Mouse (Mus musculus): ENCODE measurements at regions not wholly inside any gene's neighbourhood (a gene's known extent, or its start where the extent isn't known, plus 50 kb on each side); places are given as distances from the start of the nearest gene placed in this dataset.
A peak's percentile ranks its signal among the peaks of the same experiment; 100 is the strongest.

DNA sequence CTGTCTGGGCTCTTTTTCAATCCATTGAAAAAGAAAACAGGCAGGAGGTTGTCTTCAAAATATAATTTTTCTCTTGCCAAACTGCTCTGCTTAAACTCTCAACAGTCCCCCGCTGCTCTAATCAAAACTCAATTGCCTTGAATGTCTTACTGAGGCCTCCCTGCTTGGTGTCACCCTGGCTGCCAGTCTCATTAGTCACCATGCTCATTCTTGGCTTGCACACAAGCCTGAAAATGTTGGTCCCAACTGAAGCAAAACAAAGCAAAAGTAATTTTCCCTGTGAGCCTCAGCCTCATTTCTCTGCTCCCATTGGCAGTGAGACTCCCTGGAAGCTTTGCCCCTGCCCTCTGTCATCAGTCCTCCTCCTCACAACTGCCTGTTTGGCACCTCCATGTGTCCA, 288.1 kb upstream of the Lmcd1 start:
- Histone ChIP-seq H3K4me3 (ENCODE audit: low read depth, low read length) (no peak overlapping the region), H3K9ac (ENCODE audit: low read length) (no peak overlapping the region), H3K36me3 (ENCODE audit: control insufficient read depth, insufficient read depth, low read length) (no peaks in the 10 kb centered on the region), H3K4me2 (replicated peaks; ENCODE audit: low read depth) (no peak overlapping the region), H3K27ac (replicated peaks) (no peak overlapping the region), H3K9me3 (ENCODE audit: control insufficient read depth, low read length) (no peaks in the 10 kb centered on the region), H3K27me3 (ENCODE audit: control insufficient read depth, insufficient read depth, low read length) (no peaks in the 10 kb centered on the region), H3K4me1 (replicated peaks; ENCODE audit: control insufficient read depth, insufficient read depth) (no peaks in the 10 kb centered on the region)
- 21% methylated on average over 1 of the region's 1 CpGs for WGBS
- DNase-seq (ENCODE audit: low spot score) (no peak), ATAC-seq (ENCODE audit: low FRiP score, low TSS enrichment) (no peak)
- TF ChIP-seq CTCF (IDR thresholded peaks at IDR 0.05; ENCODE audit: low read depth) (no peak), EP300 (optimal IDR thresholded peaks at IDR 0.05) (no peak)

DNA sequence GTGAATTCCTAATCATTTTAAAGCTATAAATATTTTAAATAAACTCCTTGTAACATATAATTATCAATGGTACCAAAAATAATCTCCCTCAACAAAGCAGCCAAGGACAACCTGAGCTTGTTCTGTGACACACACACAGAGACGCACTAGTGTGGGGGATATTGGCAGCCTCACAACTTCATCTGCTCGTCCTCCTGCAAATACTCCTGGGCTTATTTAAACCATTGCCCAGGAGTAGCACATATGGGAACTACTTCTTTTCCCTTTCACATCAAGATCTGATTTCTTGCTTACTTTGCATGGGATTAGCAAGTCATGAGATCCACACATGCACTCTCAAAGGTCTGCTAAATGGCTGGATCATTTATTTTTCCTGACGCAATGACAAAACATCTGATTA, 277.7 kb upstream of the Lmcd1 start:
- H3K4me1 ChIP-seq (replicated peaks; ENCODE audit: control insufficient read depth, insufficient read depth), result no peaks in the 10 kb centered on the region
- no peak overlapping the region for H3K27ac ChIP-seq (replicated peaks)
- 62% methylated on average over 3 of the region's 3 CpGs for WGBS
- H3K9me3 ChIP-seq (ENCODE audit: control insufficient read depth, low read length), result no peaks in the 10 kb centered on the region
- no peaks in the 10 kb centered on the region for H3K36me3 ChIP-seq (ENCODE audit: control insufficient read depth, insufficient read depth, low read length)
- ATAC-seq (ENCODE audit: low FRiP score, low TSS enrichment) (no peak), DNase-seq (ENCODE audit: low spot score) (no peak)
- H3K27me3 ChIP-seq (ENCODE audit: control insufficient read depth, insufficient read depth, low read length), result no peaks in the 10 kb centered on the region
- no peak overlapping the region for H3K4me2 ChIP-seq (replicated peaks; ENCODE audit: low read depth)
- no peak overlapping the region for H3K9ac ChIP-seq (ENCODE audit: low read length)
- no peak overlapping the region for H3K4me3 ChIP-seq (ENCODE audit: low read depth, low read length)
- TF ChIP-seq CTCF (IDR thresholded peaks at IDR 0.05; ENCODE audit: low read depth) (no peak), EP300 (optimal IDR thresholded peaks at IDR 0.05) (no peak)

DNA sequence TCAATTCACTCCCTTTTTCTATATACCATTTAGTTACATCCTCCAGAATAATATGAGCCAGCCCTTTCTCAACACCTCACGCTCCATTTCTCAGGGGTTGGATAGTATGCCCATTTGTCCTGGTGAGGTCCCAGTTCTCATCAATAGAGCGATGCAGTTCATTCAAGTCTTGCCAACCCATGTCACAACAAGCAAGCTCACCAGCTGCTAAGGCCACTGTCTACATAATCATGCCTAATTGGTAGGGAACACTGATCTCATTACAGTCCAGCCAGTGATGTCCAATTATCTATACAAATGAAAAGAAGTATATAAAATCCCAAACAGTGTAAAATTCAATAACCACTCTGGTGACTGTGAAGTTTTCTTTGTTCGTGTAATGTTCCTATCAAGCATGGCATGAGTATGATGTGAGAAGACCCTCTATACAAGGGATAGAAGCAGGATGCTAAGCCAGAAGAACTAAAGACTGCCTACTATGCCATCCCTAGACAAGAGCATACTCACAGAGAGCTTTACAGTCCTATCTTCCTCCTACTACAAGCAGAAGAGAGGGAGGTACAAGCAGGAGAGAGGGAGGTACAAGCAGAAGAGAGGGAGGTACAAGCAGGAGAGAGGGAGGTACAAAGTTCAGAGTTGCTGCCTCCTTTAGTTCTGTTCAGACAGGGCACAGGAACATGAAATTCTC, 269.6 kb upstream of the Lmcd1 start:
- no peaks in the 10 kb centered on the region for H3K27me3 ChIP-seq (ENCODE audit: control insufficient read depth, insufficient read depth, low read length)
- ATAC-seq (ENCODE audit: low FRiP score, low TSS enrichment) (no peak), DNase-seq (ENCODE audit: low spot score) (no peak)
- no peaks in the 10 kb centered on the region for H3K4me1 ChIP-seq (replicated peaks; ENCODE audit: control insufficient read depth, insufficient read depth)
- H3K36me3 ChIP-seq (ENCODE audit: control insufficient read depth, insufficient read depth, low read length), result no peaks in the 10 kb centered on the region
- H3K9ac ChIP-seq (ENCODE audit: low read length), result no peak overlapping the region
- no peaks in the 10 kb centered on the region for H3K9me3 ChIP-seq (ENCODE audit: control insufficient read depth, low read length)
- no peak overlapping the region for H3K4me2 ChIP-seq (replicated peaks; ENCODE audit: low read depth)
- no peak overlapping the region for H3K27ac ChIP-seq (replicated peaks)
- H3K4me3 ChIP-seq (ENCODE audit: low read depth, low read length), result no peak overlapping the region
- no peak for TF ChIP-seq EP300 (optimal IDR thresholded peaks at IDR 0.05)
- no peak for TF ChIP-seq CTCF (IDR thresholded peaks at IDR 0.05; ENCODE audit: low read depth)
- WGBS, result 83% methylated on average over 3 of the region's 3 CpGs

DNA sequence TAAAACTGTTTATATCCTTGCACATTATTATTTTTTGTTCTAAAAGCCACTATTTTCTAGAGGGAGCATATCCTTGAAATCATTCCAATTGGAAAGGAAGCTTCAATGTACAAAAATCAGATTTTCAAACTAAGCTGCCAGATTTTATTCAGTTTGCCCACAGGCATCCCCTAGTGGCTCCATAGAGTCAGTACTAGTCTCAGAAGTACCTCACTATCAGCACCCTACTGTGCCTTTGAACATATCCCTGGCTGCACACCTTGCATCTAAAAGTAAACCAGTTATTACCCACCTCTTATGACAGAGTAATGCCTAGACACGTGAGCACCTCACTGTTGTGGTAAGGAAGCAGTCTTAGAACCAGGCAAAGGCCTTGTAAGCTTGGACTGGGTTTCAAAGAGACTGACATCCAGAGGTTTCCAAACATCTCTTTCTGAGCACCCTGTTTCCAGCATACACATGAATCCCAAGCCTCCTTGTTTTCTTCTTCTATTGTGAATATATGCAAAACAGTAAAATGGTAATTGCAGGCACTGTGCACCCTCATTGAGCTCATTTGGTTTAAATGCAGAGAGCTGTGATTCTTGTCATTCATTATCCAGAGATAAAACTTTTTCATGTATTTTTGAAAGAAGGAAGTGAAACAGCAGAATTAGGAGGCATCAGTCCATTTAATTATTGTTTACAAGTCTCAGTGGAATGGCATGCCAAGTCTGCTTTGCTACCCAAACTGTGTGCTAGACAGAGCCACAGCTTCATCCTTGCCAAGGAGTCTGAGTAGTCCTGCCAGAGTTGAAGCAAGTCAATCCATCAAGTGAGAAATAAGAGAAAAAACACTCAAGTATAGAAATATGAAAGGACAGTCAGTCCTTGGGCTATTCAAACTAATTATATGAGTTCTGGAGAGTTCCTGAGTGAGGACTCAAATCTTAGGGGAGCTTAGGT, 247.0 kb upstream of the Lmcd1 start:
- Histone ChIP-seq H3K4me1 (replicated peaks; ENCODE audit: control insufficient read depth, insufficient read depth) (no peaks in the 10 kb centered on the region), H3K9ac (ENCODE audit: low read length) (no peak overlapping the region), H3K4me2 (replicated peaks; ENCODE audit: low read depth) (no peak overlapping the region), H3K27ac (replicated peaks) (no peak overlapping the region), H3K9me3 (ENCODE audit: control insufficient read depth, low read length) (no peaks in the 10 kb centered on the region), H3K36me3 (ENCODE audit: control insufficient read depth, insufficient read depth, low read length) (no peaks in the 10 kb centered on the region), H3K27me3 (ENCODE audit: control insufficient read depth, insufficient read depth, low read length) (no peaks in the 10 kb centered on the region), H3K4me3 (ENCODE audit: low read depth, low read length) (no peak overlapping the region)
- DNase-seq (ENCODE audit: low spot score), result no peak
- TF ChIP-seq EP300 (optimal IDR thresholded peaks at IDR 0.05) (no peak), CTCF (IDR thresholded peaks at IDR 0.05; ENCODE audit: low read depth) (peak; percentile 63)
- no peak for ATAC-seq (ENCODE audit: low FRiP score, low TSS enrichment)
- WGBS, result 64% methylated on average over 1 of the region's 1 CpGs

DNA sequence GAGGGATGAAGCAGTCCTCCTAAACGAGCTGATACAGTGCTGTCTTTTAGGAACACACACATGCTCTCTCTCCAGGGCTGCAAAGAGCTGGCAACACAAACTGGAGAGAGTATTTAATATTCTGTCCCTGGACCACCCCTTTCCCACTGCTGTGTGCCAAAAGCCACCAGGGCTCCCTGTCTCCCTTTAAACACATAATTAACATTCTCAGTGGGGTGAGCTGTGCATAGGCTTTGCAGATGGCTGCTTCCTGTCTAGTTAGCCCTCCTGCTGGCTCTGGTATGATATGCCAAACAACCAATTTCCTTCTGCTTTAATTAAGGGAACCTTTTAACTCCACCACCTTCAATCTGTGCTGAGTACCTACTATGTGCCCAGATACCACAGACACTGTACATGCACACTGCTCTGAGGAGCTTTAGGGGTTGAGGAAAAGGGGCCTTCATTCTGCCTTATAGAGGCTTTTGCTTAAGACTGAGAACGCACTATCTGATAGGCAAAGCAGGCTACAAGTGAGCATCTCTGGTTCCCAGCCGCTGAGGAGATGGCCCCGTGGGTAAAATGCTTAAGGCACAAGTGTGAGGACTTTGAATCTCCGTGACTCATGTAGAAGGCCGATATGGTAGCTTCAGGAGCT, 222.9 kb upstream of the Lmcd1 start:
- no peak for DNase-seq (ENCODE audit: low spot score)
- H3K27ac ChIP-seq (replicated peaks), result no peak overlapping the region
- 75% methylated on average over 6 of the region's 6 CpGs for WGBS

More for the DNA sequence above, 222.9 kb upstream of the Lmcd1 start:
- no peaks in the 10 kb centered on the region for H3K36me3 ChIP-seq (ENCODE audit: control insufficient read depth, insufficient read depth, low read length)
- TF ChIP-seq CTCF (IDR thresholded peaks at IDR 0.05; ENCODE audit: low read depth), result no peak
- no peak for TF ChIP-seq EP300 (optimal IDR thresholded peaks at IDR 0.05)
- H3K4me3 ChIP-seq (ENCODE audit: low read depth, low read length), result no peak overlapping the region
- no peaks in the 10 kb centered on the region for H3K27me3 ChIP-seq (ENCODE audit: control insufficient read depth, insufficient read depth, low read length)
- no peaks in the 10 kb centered on the region for H3K4me1 ChIP-seq (replicated peaks; ENCODE audit: control insufficient read depth, insufficient read depth)
- no peak overlapping the region for H3K9ac ChIP-seq (ENCODE audit: low read length)
- no peak for ATAC-seq (ENCODE audit: low FRiP score, low TSS enrichment)
- H3K4me2 ChIP-seq (replicated peaks; ENCODE audit: low read depth), result no peak overlapping the region
- H3K9me3 ChIP-seq (ENCODE audit: control insufficient read depth, low read length), result no peaks in the 10 kb centered on the region

Measured in stomach, postnatal 0 days (tissue).